Mouse (Mus musculus) brain, adult 2 months (tissue): ENCODE data around the gene Smarce1.
"Not testable (repeated sequence)": the region's sequence is repeated elsewhere in the genome, so short reads cannot be mapped to it uniquely, and the experiment has no call there.

Source experiments
- DNase-seq: peaks from one replicate; pipeline ENCODE4 v3.0.0; 2011; ENCODE audit warnings: low read depth, low spot score

The Smarce1 gene

GRCm38 (mm10) chr11:99230261-99231048 lies at the start of gene Smarce1:
Smarce1 (minus strand) TSS chr11:99231017.
- DNase-seq: peak; percentile 88

DNA sequence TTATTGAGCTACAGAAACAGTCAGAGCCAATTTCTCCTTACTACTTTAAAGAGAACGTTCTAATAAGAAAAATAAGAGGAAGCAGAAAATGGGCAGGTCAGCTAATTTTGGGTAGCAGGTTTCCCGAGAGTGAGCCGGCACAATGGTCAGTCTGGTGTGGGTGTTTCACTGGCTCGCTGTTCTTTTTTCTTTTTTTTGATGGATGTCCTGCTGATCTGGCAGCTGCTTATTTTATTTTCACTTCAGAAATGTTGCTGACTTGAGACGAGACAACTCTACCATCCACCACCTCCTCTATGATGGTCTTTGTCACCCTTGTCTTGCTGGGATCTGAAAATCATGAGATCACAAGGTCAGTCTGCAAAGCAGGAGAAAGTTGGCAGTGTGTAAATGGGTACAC lies 49.2 kb upstream of the Smarce1 start:
- peak; percentile 80 for DNase-seq

DNA sequence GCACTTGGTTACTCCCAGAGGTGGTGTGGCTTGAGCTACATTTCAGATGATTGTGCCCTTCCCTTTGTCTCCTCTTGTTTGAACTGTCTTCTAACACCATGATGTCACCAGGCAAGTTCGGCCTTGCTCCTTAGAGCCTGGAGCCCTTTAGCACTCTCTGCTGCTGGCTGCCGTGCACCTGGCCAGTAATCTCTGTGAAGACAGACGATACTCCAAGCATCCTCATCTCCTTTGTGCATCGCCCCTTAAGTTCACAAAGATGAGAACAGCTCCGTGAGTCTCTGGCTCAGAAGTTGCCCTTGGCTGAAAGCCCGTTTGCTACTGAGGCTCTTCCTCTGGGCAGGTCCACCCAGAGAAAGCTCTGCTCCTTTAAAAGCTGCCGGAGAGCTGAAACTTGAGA lies 46.0 kb upstream of the Smarce1 start:
- no peak for DNase-seq

DNA sequence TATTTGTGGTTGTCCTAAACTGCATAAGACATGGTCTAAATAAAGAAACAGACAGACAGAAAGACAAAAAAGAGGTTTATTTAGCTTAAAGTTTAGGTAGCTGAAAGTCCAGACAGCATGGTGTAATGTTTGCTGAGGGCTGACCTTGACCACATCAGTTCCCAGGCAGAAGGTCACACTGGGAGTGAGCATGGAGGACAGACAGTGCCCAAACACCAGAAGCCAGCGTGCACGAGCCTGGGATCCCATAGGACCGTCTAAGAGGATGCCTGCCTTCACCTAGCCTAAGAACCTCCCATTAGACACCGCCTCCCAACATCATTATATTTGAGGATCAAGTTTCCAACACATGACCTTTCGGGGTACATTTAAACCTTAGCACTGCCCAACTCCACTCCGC lies 44.8 kb upstream of the Smarce1 start:
- no peak for DNase-seq

DNA sequence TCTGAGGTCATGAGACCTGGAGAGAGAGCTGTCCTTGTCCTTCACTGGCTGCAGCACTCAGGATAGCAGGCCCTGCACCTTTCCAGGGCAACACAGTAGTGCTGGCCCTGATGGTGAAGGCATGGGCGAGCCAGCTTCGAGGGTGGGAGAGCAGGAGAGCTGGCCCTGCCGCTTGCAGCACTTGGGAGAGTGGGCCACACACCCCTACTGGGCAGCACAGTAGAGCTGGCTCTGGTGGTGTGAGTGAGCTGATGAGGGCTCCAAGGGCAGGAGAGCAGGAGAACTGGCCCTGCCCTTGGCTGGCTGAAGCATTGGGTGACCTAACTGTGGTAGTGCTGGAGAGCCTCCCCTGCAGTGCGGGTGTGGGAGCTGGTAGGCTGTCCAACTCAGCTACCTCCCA lies 41.9 kb upstream of the Smarce1 start:
- DNase-seq: no peak

GRCm38 (mm10) chr11:99269192-99269591 lies 38.4 kb upstream of the Smarce1 start:
- peak; percentile 31 for DNase-seq

DNA sequence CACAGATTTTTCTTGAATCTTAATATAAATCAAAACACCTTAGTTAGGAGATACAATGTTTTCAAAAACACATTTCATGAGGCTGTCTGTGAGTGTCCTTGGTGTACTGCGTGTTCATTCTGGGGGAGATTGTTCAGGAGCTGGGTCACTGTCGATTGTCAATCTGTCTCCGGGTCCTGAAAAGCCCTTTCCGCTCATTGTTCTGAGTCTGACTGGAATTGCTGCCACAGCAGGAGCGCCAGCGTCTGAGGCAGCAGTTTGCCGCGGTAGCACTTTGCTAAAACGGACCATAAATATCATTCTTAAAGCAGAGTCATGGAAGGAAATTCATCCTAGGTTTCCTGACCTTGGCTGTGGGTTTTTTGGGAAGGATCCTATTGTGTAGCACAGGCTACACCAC lies 35.0 kb upstream of the Smarce1 start:
- peak; percentile 42 for DNase-seq

GRCm38 (mm10) chr11:99265220-99265619 lies 34.4 kb upstream of the Smarce1 start:
- peak; percentile 93 for DNase-seq

DNA sequence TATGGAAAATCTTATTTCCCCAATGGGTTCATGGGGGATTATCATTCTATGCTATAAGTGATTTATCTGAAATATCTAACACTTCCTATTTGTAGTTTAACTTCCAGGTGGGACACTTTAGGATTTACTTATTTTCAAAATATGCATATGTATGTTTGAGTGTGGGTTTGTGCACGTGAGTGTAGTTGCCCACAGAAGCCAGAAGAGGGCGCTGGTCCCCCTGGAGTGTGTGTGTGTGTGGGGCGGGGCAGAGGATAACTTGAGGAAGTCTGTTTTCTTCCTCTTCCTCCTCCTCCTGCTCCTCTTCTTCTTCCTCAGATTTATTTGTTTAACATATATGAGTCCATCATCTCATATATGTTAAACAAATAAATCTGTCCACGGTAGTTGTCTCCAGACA lies 25.4 kb upstream of the Smarce1 start:
- DNase-seq: no peak

- no peak for DNase-seq
Measured at GRCm38 (mm10) chr11:99255316-99255715, 24.5 kb upstream of the Smarce1 start.

- peak; percentile 53 for DNase-seq
Measured at GRCm38 (mm10) chr11:99253893-99254292, 23.1 kb upstream of the Smarce1 start.

DNA sequence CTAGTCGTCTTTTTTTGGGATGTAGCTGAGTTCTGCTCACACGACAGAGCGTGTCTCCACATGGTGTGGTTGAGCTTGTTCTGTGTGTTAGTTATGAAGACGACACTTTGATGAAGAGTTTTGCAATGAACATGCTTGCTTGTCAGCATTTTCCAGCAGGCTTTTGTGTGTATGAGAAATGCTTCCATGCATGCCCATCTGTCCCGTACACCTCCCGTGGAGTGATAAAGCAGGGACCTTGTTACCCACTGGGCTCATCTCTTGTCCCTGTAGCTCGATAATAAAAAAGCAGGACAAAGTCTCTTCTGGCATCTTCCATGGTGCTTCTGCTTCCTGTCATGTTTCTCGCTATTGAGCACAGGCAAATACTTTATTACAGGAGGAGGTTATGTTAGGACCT lies 21.9 kb upstream of the Smarce1 start:
- peak; percentile 70 for DNase-seq

DNA sequence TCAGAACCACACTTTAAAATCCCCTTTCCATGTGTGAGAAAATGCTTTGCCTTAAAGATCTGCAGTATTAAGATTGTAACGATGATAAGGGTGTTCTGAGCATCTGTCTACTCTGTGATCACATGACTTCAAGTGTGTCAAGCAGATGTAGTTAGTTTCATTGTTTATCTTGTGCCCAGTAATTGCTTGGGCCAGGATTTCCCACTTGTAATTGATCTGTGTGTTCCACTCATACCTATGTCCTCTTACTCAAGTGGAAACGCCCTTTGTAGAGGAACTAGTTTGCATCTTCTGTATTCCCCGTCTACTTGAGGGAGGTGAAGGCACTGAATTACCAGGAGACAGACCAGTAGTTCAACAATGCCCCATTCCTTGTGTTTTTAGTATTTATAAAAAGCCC lies 19.8 kb upstream of the Smarce1 start:
- DNase-seq: no peak

DNA sequence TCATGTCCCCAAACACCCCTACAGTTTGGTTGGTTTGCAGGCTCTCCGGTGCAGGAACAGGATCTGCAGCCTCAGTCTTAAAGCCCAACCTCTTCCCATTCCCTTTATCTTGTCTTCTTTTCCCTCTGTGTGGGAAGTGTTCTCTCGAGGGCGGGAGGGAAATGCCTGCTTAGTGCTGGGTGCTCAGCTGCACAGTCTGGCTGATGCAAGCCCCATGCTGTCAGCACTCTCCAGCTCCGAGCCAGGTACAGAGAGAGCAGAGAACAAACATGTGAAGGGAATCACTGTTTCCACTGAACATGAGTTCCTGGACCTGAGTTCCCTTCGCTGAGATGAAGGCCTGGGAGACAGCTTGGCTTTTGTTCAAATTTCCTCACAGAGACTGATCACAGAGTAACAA lies 19.4 kb upstream of the Smarce1 start:
- DNase-seq: peak; percentile 89

DNA sequence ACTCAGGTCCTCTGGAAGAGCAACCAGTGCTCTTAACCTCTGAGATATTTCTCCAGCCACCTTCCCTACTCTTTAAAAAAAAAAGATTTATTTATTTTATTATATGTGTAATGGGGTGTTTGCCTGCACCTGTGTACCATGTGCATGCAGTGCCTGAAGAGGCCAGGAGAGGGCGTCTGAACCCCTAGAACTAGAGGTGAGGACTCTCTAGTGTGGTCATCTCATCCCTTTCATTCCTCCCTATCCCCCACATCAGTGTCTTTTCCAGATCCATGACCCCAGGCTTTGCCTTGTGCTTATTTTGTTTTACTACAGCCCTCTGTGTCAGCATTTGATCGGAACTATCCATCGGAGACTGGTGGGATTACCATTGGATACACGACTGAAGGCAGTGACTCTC lies 18.3 kb upstream of the Smarce1 start:
- DNase-seq: peak; percentile 64

DNA sequence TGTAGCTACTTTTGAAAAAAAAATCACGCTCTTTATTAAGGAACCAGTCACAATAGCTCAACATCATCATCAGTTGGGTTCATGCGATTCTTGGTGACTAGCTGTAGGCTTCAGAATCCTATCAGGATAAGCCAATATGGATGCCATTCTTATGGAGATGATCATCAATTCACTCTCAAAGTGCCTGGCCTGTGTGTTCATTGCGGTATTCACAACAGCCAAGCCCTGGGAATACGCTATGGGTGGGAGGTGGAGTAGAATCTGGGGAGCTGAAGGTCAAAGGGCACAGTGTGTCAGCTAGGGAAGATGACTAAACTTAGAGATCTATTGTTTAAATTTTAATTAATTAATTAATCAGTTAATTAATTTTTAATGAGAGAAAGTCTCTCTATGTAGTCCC lies 17.1 kb upstream of the Smarce1 start:
- DNase-seq: no peak

DNA sequence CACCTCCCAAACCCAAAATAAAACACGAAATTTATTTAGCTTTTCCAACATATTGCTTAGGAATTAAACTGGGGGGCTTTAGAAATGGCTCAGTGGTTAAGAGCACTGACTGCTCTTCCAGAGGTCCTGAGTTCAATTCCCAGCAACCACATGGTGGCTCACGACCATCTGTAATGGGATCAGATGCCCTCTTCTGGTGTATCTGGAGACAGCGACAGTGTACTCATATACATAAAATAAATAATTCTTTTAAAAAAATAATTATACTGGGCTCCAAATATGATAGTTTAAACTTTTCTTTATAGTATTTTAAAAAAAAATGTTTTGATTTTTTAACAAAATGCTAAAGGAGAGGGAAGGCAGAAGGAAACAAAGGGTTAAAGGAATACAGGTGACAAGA lies 13.7 kb upstream of the Smarce1 start:
- DNase-seq: not testable (repeated sequence)

- DNase-seq: peak; percentile 86
Measured at GRCm38 (mm10) chr11:99243820-99244374, 13.1 kb upstream of the Smarce1 start, which contains the start of gene Krt222. Krt222 (minus strand) TSS chr11:99244085.

GRCm38 (mm10) chr11:99243200-99243819 lies 12.5 kb upstream of the Smarce1 start:
- peak; percentile 31 for DNase-seq

GRCm38 (mm10) chr11:99242056-99242455 lies 11.2 kb upstream of the Smarce1 start:
- peak; percentile 30 for DNase-seq

DNA sequence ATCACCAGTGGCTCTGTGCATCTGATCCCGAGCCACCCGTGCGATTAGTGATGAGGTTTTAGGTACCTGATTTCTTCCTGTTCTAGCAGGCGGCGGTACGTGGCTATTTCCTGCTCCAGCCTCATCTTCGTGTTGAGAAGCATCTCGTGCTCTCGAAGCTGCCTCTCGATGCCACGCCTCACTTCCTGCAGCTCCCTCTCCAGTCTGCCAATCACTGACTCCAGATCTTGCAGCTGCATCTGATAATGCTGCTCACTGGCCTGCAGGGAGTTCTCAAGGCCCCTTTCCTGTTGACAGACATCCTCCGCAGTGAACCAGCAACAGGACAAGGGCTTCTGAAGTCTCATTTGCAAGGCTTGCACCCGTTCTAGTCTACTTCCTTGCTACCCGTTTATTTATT lies 7.7 kb upstream of the Smarce1 start:
- peak; percentile 32 for DNase-seq

- DNase-seq: no peak
Measured at GRCm38 (mm10) chr11:99231049-99231816, 416 bp upstream of the Smarce1 start.
